Mouse (Mus musculus): Measurements from ENCODE around the gene R3hdm4.
A peak's percentile ranks its signal among the peaks of the same experiment; 100 is the strongest.
"Not testable (repeated sequence)": the region's sequence is repeated elsewhere in the genome, so short reads cannot be mapped to it uniquely, and the experiment has no call there.

R3hdm4 gene

GRCm38 (mm10) chr10:79920958-79921535 is at the start of gene R3hdm4:
Gene R3hdm4, minus strand, starts transcription at chr10:79921208.
- peak in 1 of 2 experiments; percentile 27 for DNase-seq

GRCm38 (mm10) chr10:79970415-79971182 is 49.6 kb upstream of the R3hdm4 start, which contains the start of gene Grin3b:
Gene Grin3b, plus strand, starts transcription at chr10:79970715.
- DNase-seq, result no peak

DNA sequence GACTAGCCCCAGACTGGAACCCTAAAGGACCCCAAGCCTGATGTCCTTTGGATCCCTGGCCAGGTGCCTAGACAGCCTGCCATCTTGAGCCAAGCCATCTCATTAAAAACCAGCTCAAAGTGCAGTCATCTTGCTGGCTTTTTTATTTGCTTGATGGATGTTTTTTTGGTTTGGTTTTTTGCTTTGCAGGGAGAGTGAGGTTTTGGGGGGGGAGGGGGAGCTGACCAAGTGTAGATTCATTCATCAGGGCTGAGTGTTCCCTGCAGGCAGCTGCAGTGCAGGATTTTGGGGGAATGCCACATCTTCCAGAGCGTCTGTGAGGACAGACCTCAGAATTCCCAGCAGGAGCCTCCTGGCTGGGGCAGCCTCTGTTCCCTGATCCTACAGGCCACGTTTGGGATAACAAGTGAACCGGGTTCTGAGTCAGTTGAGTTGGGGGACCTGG is 48.1 kb upstream of the R3hdm4 start:
- DNase-seq, result no peak

DNA sequence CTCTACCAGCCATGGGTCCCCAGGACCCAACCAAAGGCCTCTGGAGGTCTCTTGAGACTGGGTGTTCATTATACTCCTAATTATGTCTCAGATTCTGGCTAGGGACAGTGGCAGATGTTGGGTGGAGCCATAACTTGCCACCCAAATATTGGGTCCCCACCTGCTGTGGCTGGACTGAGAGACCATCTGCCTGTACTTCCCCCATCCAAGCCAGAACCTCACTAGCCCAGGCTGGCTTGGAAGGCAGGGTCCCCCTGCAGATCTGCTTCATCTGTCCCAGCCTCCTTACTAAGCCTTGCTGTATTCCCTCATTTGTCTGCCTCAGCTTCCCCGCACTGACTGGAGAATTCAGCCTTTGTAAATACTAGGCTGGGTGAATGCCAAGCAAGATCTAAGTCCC is 47.2 kb upstream of the R3hdm4 start:
- no peak for DNase-seq

- no peak for DNase-seq
Observed at GRCm38 (mm10) chr10:79966886-79967400, 45.9 kb upstream of the R3hdm4 start.

GRCm38 (mm10) chr10:79965325-79965724 is 44.3 kb upstream of the R3hdm4 start:
- DNase-seq, result no peak

DNA sequence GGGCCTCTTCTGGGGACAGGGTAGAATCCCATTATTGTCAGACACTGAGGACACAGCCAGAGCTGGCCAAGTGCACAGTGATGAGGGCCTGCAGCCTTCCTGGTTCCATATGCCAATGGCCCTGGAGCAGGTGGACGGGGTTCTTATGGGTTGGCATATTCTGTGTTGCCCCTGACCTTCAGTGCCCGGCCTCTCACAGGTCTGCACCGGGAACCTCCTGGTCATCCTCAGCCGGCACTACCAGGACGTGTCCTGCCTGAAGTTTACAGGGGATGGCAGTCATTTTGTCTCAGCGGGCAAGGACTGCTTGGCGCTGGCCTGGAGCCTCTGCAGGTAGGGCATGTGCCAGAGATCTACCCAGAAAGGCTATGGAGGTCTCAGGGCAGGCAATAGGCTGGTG is 43.7 kb upstream of the R3hdm4 start:
- no peak for DNase-seq

- DNase-seq, result no peak
Observed at GRCm38 (mm10) chr10:79960671-79961294, 39.8 kb upstream of the R3hdm4 start.

DNA sequence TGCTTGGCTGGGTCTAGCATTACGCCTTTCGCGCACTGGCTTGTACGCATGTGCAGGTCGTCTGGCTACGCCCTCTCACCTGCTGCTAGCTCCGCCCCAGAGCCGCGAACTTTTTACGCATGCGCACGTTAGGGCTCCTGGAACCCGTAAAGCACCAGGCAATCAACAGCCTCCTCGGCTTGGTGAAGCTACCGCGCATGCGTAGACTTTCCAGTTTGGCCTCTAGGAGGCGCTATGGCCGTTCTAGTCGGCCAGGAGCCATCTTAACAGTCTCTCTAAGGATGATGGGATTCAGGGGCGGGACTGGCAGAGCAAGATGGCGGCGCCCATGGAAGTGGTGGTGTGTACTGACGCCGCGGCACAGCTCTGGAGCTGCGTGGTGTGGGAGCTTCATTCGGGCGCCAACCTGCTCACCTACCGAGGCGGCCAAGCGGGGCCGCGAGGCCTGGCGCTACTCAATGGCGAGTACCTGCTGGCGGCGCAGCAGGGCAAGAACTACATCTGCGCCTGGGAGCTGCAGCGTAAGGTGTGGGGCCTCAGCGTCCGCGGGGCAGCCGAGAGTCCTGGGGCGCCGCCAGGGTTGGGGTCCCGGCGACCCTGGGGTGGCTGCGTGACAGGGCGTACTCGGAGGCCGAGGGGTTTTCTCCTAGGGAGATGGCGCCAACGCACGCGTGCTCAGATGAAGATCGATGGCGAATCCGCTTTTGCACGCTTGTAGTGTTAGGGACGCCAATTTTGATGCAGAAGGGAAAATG is 39.0 kb upstream of the R3hdm4 start, which contains the start of gene Wdr18:
Gene Wdr18 (plus strand): TSS at position 306 of the 755 bp plus-strand sequence.
- peak; percentile 99 for DNase-seq

DNA sequence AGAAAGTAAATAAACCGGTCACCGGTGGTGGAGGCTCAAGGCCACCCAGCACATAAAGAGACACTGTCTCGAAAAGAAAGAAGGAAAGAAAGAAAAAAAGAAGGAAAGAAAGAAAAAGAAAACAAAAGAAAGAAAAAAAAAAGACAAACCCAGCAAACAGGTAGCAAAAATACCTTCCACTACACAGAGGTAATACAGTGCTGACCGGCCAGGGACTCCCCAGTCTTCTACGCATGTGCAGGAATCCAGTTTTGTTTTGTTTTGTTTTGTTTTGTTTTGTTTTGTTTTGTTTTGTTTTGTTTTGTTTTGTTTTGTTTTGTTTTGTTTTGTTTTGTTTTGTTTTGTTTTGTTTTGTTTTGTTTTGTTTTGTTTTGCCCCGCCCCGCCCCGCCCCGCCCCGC is 38.4 kb upstream of the R3hdm4 start:
- not testable (repeated sequence) for DNase-seq

GRCm38 (mm10) chr10:79958140-79958816 is 37.3 kb upstream of the R3hdm4 start:
- peak; percentile 90 to 92 for DNase-seq

DNA sequence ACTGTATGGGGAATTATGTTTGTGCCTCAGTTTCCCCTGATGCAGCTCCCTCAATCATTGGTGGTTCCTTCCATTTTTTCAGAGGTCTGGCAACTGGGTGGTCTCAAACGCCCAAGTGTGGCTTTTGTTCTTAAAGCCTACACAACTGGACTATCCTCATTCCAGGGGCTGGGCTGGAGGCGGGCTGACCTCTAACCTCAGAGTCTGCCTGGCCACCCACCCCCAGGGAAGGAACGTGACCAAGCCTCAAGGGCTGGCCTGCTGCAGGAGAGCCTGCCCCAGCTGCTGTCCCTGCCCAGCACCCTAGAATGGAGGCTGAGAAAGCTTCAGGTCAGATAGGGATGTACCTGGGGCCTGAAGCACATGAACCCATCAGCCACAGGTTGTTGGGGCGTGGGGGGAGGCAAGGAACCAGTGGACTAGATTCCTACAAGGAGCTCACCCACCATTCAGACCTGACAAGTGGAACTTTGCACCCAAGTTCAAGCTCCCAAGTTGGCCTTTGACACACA is 35.7 kb upstream of the R3hdm4 start:
- DNase-seq, result no peak

DNA sequence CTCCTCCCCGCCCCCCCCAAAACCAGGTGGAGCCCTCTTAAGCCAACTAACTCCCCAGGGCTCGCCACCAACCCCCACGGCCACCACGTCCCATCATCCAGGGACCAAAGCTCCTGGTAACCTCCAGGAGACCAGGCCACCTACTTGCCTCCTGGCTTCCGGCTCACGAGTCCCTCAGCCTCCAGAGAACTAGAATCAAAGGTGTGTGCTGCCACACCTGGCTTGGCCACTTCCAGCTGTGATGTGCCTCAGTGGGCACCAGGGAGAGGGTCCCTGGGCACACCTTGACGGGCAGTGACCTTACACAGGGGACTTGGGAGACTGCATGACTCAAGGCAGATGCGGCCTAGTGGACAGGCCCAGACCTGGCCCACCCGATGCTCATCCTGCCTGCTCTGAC is 34.7 kb upstream of the R3hdm4 start:
- DNase-seq, result no peak

DNA sequence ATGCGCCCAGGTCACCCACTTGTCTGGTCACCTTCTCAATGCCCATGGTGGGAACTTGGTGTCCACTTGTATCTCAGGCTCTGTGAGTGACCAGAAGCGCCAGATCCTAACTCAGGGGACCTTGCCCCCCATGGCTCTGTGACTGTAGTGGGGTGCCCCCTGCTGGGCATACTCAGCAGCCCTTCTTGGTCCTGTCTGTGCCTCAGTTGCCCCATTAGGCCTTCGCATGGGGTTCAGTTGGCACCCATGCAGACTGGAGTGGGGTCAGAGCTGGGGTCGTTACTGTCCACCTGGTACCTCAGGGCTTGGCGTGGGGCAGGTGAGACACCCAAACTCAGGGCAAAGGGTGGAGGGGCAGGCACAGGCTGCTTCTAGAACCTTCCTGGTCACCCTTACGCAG is 32.9 kb upstream of the R3hdm4 start:
- DNase-seq, result peak; percentile 64 to 66

- no peak for DNase-seq
Observed at GRCm38 (mm10) chr10:79950661-79951060, 29.7 kb upstream of the R3hdm4 start.

- no peak for DNase-seq
Observed at GRCm38 (mm10) chr10:79949873-79950272, 28.9 kb upstream of the R3hdm4 start.

DNA sequence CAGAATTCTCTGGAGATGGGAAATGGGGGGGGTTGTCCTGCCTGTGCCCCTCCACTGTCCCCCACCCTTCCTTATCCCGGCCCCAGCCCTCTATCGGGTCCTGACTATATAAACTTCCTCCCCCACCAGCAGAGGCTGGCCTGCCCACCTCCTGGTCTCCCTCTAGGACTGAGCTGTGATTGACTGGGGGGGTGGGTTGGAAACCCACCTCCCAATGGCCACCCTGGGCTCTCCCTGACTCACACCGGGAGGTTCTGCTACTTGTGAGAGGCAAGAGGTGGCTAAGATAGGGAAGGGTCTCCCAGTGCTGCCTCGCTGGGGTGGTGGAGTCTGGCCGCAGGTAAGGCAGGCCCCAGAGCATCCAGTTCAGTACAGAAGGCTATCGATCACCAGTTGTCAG is 26.5 kb upstream of the R3hdm4 start:
- no peak for DNase-seq

- no peak for DNase-seq
Observed at GRCm38 (mm10) chr10:79946752-79947322, 25.8 kb upstream of the R3hdm4 start.

DNA sequence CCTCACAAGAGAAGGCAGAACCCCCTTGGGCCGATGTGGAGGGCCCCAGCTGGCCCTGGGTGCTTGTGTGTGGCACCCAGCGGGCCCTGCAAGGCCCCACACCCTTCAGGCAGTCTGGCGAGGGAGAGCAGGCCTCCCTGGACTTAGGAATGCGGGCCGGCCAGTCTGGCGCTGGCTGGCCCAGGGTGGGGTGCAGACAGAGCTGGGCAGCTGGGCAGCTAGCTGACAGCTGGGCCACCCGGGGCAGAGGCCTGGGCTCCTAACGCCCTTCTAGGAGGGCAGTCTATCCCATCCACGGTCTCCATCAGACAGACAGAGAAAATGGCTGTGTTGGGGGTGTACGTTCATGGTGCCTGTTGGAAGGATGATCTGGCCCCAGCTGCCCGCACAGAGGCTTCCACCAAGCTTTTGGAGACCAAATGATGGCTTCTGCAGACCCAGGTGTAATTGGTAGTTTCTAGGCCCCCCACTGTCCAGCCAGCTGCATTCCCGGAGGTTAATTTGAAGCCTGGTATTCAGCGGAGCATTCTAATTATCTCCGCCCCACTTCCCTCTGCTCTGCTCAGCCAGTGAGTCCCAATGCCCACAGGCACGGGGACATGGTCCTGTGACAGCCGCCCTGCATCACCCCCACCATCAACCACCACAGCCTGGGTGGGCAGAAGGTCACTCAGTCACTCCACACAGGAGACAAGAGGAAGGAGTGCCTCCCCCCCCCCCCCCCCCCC is 24.7 kb upstream of the R3hdm4 start:
- DNase-seq, result no peak

GRCm38 (mm10) chr10:79943471-79943901 is 22.5 kb upstream of the R3hdm4 start:
- no peak for DNase-seq

- no peak for DNase-seq
Observed at GRCm38 (mm10) chr10:79942988-79943387, 22.0 kb upstream of the R3hdm4 start.
